Mouse (Mus musculus): Measurements from ENCODE around the gene Lrba. TPM values are rescaled to one million over a fixed set of nuclear protein-coding genes. Genes with fewer than 3 reads are reported as not detected.
A peak's percentile ranks its signal among the peaks of the same experiment; 100 is the strongest.

The Lrba gene
- total RNA-seq, 2 experiments from 2014 or later: 23.1 to 25.1 TPM

- intact Hi-C loops (cut with DNase I): no loop called here
- DNase-seq (ENCODE audit: low spot score in 2 of 2): no peak
These were observed 582.4 kb downstream of the Lrba start for GRCm38 (mm10) chr3:86806834-86807233.

GRCm38 (mm10) chr3:86807750-86808467, 583.4 kb downstream of the Lrba start:
- intact Hi-C loops (cut with DNase I): no loop called here

GRCm38 (mm10) chr3:86809199-86809598, 584.7 kb downstream of the Lrba start:
- intact Hi-C loops (cut with DNase I): no loop called here
- DNase-seq (ENCODE audit: low spot score in 2 of 2): peak in 1 of 2 experiments; percentile 39

More at GRCm38 (mm10) chr3:86807750-86808467, 583.4 kb downstream of the Lrba start:
- DNase-seq (ENCODE audit: low spot score in 2 of 2): peak; percentile 78 to 87

GRCm38 (mm10) chr3:86809646-86810045, 585.2 kb downstream of the Lrba start:
- no peak for DNase-seq (ENCODE audit: low spot score in 2 of 2)
- intact Hi-C loops (cut with DNase I): no loop called here

GRCm38 (mm10) chr3:86810908-86811307, 586.4 kb downstream of the Lrba start:
- intact Hi-C loops (cut with DNase I): no loop called here
- DNase-seq (ENCODE audit: low spot score in 2 of 2): no peak

GRCm38 (mm10) chr3:86812689-86813088, 588.2 kb downstream of the Lrba start:
- intact Hi-C loops (cut with DNase I): no loop called here
- peak; percentile 83 to 87 for DNase-seq (ENCODE audit: low spot score in 2 of 2)

GRCm38 (mm10) chr3:86818001-86818585, 593.6 kb downstream of the Lrba start:
- intact Hi-C loops (cut with DNase I): no loop called here
- DNase-seq (ENCODE audit: low spot score in 2 of 2): no peak

- no peak for DNase-seq (ENCODE audit: low spot score in 2 of 2)
- intact Hi-C loops (cut with DNase I): no loop called here
These were observed 594.9 kb downstream of the Lrba start for GRCm38 (mm10) chr3:86819372-86819771.

- intact Hi-C loops (cut with DNase I): no loop called here
- DNase-seq (ENCODE audit: low spot score in 2 of 2): no peak
These were observed 595.9 kb downstream of the Lrba start for GRCm38 (mm10) chr3:86820344-86820743.

GRCm38 (mm10) chr3:86821383-86821782, 596.9 kb downstream of the Lrba start:
- intact Hi-C loops (cut with DNase I): no loop called here
- no peak for DNase-seq (ENCODE audit: low spot score in 2 of 2)

GRCm38 (mm10) chr3:86827506-86827905, 603.0 kb downstream of the Lrba start:
- DNase-seq (ENCODE audit: low spot score in 2 of 2): no peak
- intact Hi-C loops (cut with DNase I): no loop called here

GRCm38 (mm10) chr3:86832115-86832514, 607.6 kb downstream of the Lrba start:
- DNase-seq (ENCODE audit: low spot score in 2 of 2): peak; percentile 47 to 72
- intact Hi-C loops (cut with DNase I): no loop called here

Other genes with a start within 250 kb of the Lrba start
- not detected for gene Prss48, start 222.2 kb upstream of the Lrba start, total RNA-seq (2021)
- 100 to 1,000 TPM; 329 to 345 TPM for gene Rps3a1, start 82.0 kb upstream of the Lrba start, total RNA-seq (2021)